Mouse (Mus musculus): ENCODE data around the gene Rspry1.

The Rspry1 gene

GRCm38 (mm10) chr8:94684287-94684686 is 82.5 kb downstream of the Rspry1 start:
- no peak for DNase-seq (ENCODE audit: low read depth)

GRCm38 (mm10) chr8:94685953-94686352 is 84.2 kb downstream of the Rspry1 start:
- DNase-seq (ENCODE audit: low read depth) = no peak

- no peak for DNase-seq (ENCODE audit: low read depth)
These were observed 93.0 kb downstream of the Rspry1 start for GRCm38 (mm10) chr8:94694701-94695100.

GRCm38 (mm10) chr8:94695341-94695993 is 93.7 kb downstream of the Rspry1 start:
- DNase-seq (ENCODE audit: low read depth) = no peak

GRCm38 (mm10) chr8:94695994-94696384 is 94.3 kb downstream of the Rspry1 start, which contains the start of gene Pllp:
TSS of gene Pllp (minus strand) at chr8:94696278.
- no peak for DNase-seq (ENCODE audit: low read depth)

- no peak for DNase-seq (ENCODE audit: low read depth)
These were observed 94.8 kb downstream of the Rspry1 start for GRCm38 (mm10) chr8:94696566-94696965.

- DNase-seq (ENCODE audit: low read depth) = no peak
These were observed 96.2 kb downstream of the Rspry1 start for GRCm38 (mm10) chr8:94697956-94698355.

- no peak for DNase-seq (ENCODE audit: low read depth)
These were observed 97.6 kb downstream of the Rspry1 start for GRCm38 (mm10) chr8:94699366-94699765.

GRCm38 (mm10) chr8:94700421-94700935 is 98.7 kb downstream of the Rspry1 start:
- DNase-seq (ENCODE audit: low read depth) = no peak

GRCm38 (mm10) chr8:94702156-94702555 is 100.4 kb downstream of the Rspry1 start:
- no peak for DNase-seq (ENCODE audit: low read depth)

GRCm38 (mm10) chr8:94702844-94703813 is 101.4 kb downstream of the Rspry1 start:
- DNase-seq (ENCODE audit: low read depth) = peak; percentile 76

GRCm38 (mm10) chr8:94703972-94704668 is 102.4 kb downstream of the Rspry1 start:
- peak; percentile 96 for DNase-seq (ENCODE audit: low read depth)

- DNase-seq (ENCODE audit: low read depth) = no peak
These were observed 102.9 kb downstream of the Rspry1 start for GRCm38 (mm10) chr8:94704669-94704984.

- no peak for DNase-seq (ENCODE audit: low read depth)
These were observed 104.0 kb downstream of the Rspry1 start for GRCm38 (mm10) chr8:94705581-94706245.

- DNase-seq (ENCODE audit: low read depth) = no peak
These were observed 105.1 kb downstream of the Rspry1 start for GRCm38 (mm10) chr8:94706732-94707395.

Measured in fibroblast of lung, adult 2 months (primary cell).